Mouse (Mus musculus): ENCODE data around the gene Katna1. TPM values are rescaled to one million over a fixed set of nuclear protein-coding genes. Genes with fewer than 3 reads are reported as not detected.

Katna1 gene
- total and polyA plus RNA-seq, 3 experiments, result 43.3 to 222 (median 46.0) TPM

GRCm38 (mm10) chr10:7731582-7731981, 5.8 kb downstream of the Katna1 start:
- Histone ChIP-seq H3K27ac (ENCODE audit: control insufficient read depth, low read depth, low read length) (no peak overlapping the region), H3K36me3 (ENCODE audit: control insufficient read depth in 1 of 2, insufficient read depth in 2 of 2, low read length in 2 of 2) (peaks cover 0 to 17% of the 10 kb centered on the region in 2 experiments; a peak in 2 of 4 replicates), H3K4me1 (ENCODE audit: control insufficient read depth in 1 of 2, insufficient read depth in 2 of 2, low read length in 2 of 2) (peaks cover 6 to 9% of the 10 kb centered on the region in 2 experiments; a peak in 3 of 4 replicates), H3K27me3 (ENCODE audit: control insufficient read depth in 1 of 2, insufficient read depth in 2 of 2, low read length in 2 of 2) (no peaks in the 10 kb centered on the region), H3K4me3 (ENCODE audit: control insufficient read depth in 1 of 2, insufficient read depth in 1 of 2, low read depth in 2 of 2, low read length in 2 of 2) (no peak overlapping the region), H3K79me2 (ENCODE audit: control insufficient read depth, insufficient read depth, low read length, poor library complexity) (peaks cover 59% of the 10 kb centered on the region), H3K9me3 (replicated peaks; ENCODE audit: insufficient read depth, low read length) (no peaks in the 10 kb centered on the region), H3K9ac (ENCODE audit: control insufficient read depth, low read depth, low read length, poor library complexity, severe bottlenecking) (no peak overlapping the region)
- DNase-seq (ENCODE audit: low read depth, low spot score), result no peak
- TF ChIP-seq SIN3A (IDR thresholded peaks at IDR 0.05; ENCODE audit: low read length) (no peak), USF2 (IDR thresholded peaks at IDR 0.05; ENCODE audit: borderline replicate concordance in 1 of 2, insufficient read depth in 1 of 2, low read depth in 1 of 2, low read length in 2 of 2) (no peak), ZC3H11A (IDR thresholded peaks at IDR 0.05; ENCODE audit: low read depth, low read length) (no peak)

- no peak for DNase-seq (ENCODE audit: low read depth, low spot score)
- Histone ChIP-seq H3K27ac (ENCODE audit: control insufficient read depth, low read depth, low read length) (no peak overlapping the region), H3K4me3 (ENCODE audit: control insufficient read depth in 1 of 2, insufficient read depth in 1 of 2, low read depth in 2 of 2, low read length in 2 of 2) (no peak overlapping the region)
These were observed 11.3 kb downstream of the Katna1 start for GRCm38 (mm10) chr10:7737122-7737521.

DNA sequence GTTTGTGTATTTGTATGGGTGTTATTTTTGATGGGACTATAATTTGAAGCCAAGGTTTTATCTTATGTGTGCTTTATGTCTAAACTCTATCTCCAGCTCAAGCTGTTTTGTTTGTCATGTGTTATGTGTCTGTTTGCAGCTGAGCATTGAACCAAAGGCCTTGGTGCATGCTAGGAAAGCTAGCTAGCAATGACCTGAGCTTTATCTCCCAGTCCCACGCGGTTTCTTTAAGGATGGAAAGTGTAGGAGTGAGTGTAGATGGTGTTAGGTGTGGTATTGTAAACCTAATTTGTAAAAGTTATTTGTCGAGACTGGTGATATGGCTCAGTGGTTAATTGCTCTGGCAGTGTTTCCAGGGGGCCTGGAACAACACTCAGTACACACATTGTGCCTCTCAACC, 12.1 kb downstream of the Katna1 start:
- H3K27me3 ChIP-seq (ENCODE audit: control insufficient read depth in 1 of 2, insufficient read depth in 2 of 2, low read length in 2 of 2), result no peaks in the 10 kb centered on the region
- no peak for TF ChIP-seq RAD21 (IDR thresholded peaks at IDR 0.05; ENCODE audit: low read depth, low read length)
- TF ChIP-seq USF2 (IDR thresholded peaks at IDR 0.05; ENCODE audit: borderline replicate concordance in 1 of 2, insufficient read depth in 1 of 2, low read depth in 1 of 2, low read length in 2 of 2), result no peak
- TF ChIP-seq SIN3A (IDR thresholded peaks at IDR 0.05; ENCODE audit: low read length), result no peak
- no peak for TF ChIP-seq MYC (IDR thresholded peaks at IDR 0.05; ENCODE audit: low read depth, low read length)
- no peak for TF ChIP-seq E2F4 (IDR thresholded peaks at IDR 0.05; ENCODE audit: borderline replicate concordance, low read depth, low read length)
- TF ChIP-seq TCF12 (IDR thresholded peaks at IDR 0.05; ENCODE audit: low read depth, low read length), result no peak
- TF ChIP-seq POLR2AphosphoS5 (IDR thresholded peaks at IDR 0.05; ENCODE audit: borderline replicate concordance, low read depth, low read length), result no peak
- no peak for TF ChIP-seq ZMIZ1 (IDR thresholded peaks at IDR 0.05; ENCODE audit: low read depth, low read length)
- TF ChIP-seq CTCF (IDR thresholded peaks at IDR 0.05 in 2 of 3, conservative IDR thresholded peaks at IDR 0.05 in 1 of 3; ENCODE audit: control insufficient read depth in 1 of 3, insufficient read depth in 1 of 3, low read depth in 2 of 3, low read length in 3 of 3, poor library complexity in 1 of 3, severe bottlenecking in 1 of 3), result no peak
- no peak for TF ChIP-seq CHD2 (IDR thresholded peaks at IDR 0.05; ENCODE audit: low read length)
- no peak for TF ChIP-seq UBTF (IDR thresholded peaks at IDR 0.05; ENCODE audit: borderline replicate concordance, insufficient read depth, low read depth, low read length)
- no peak for TF ChIP-seq NELFE (IDR thresholded peaks at IDR 0.05; ENCODE audit: low read depth, low read length)
- no peak for TF ChIP-seq EP300 (IDR thresholded peaks at IDR 0.05; ENCODE audit: low read depth in 1 of 2, low read length in 2 of 2)
- no peak for TF ChIP-seq ETS1 (IDR thresholded peaks at IDR 0.05; ENCODE audit: low read depth, low read length)
- no peak for TF ChIP-seq KAT2A (conservative IDR thresholded peaks at IDR 0.05; ENCODE audit: low read depth, low read length)
- TF ChIP-seq ZKSCAN1 (IDR thresholded peaks at IDR 0.05; ENCODE audit: low read depth, low read length), result no peak
- TF ChIP-seq RCOR1 (IDR thresholded peaks at IDR 0.05; ENCODE audit: low read depth, low read length), result no peak
- TF ChIP-seq BHLHE40 (IDR thresholded peaks at IDR 0.05; ENCODE audit: borderline replicate concordance, low read depth, low read length), result no peak
- TF ChIP-seq USF1 (IDR thresholded peaks at IDR 0.05; ENCODE audit: low read depth, low read length), result no peak
- no peak for TF ChIP-seq POLR2AphosphoS2 (IDR thresholded peaks at IDR 0.05; ENCODE audit: low read length)
- H3K79me2 ChIP-seq (ENCODE audit: control insufficient read depth, insufficient read depth, low read length, poor library complexity), result peaks cover 27% of the 10 kb centered on the region
- H3K4me3 ChIP-seq (ENCODE audit: control insufficient read depth in 1 of 2, insufficient read depth in 1 of 2, low read depth in 2 of 2, low read length in 2 of 2), result no peak overlapping the region
- no peaks in the 10 kb centered on the region for H3K9me3 ChIP-seq (replicated peaks; ENCODE audit: insufficient read depth, low read length)
- no peak for DNase-seq (ENCODE audit: low read depth, low spot score)
- H3K36me3 ChIP-seq (ENCODE audit: control insufficient read depth in 1 of 2, insufficient read depth in 2 of 2, low read length in 2 of 2), result peaks cover 0 to 3% of the 10 kb centered on the region in 2 experiments; a peak in 2 of 4 replicates
- H3K27ac ChIP-seq (ENCODE audit: control insufficient read depth, low read depth, low read length), result no peak overlapping the region
- H3K9ac ChIP-seq (ENCODE audit: control insufficient read depth, low read depth, low read length, poor library complexity, severe bottlenecking), result no peak overlapping the region
- H3K4me1 ChIP-seq (ENCODE audit: control insufficient read depth in 1 of 2, insufficient read depth in 2 of 2, low read length in 2 of 2), result no peaks in the 10 kb centered on the region; a peak in 1 of 4 replicates

More at GRCm38 (mm10) chr10:7737122-7737521, 11.3 kb downstream of the Katna1 start:
- Histone ChIP-seq H3K79me2 (ENCODE audit: control insufficient read depth, insufficient read depth, low read length, poor library complexity) (peaks cover 29% of the 10 kb centered on the region), H3K4me1 (ENCODE audit: control insufficient read depth in 1 of 2, insufficient read depth in 2 of 2, low read length in 2 of 2) (no peaks in the 10 kb centered on the region; a peak in 1 of 4 replicates), H3K9ac (ENCODE audit: control insufficient read depth, low read depth, low read length, poor library complexity, severe bottlenecking) (no peak overlapping the region), H3K36me3 (ENCODE audit: control insufficient read depth in 1 of 2, insufficient read depth in 2 of 2, low read length in 2 of 2) (peaks cover 0 to 3% of the 10 kb centered on the region in 2 experiments; a peak in 2 of 4 replicates), H3K9me3 (replicated peaks; ENCODE audit: insufficient read depth, low read length) (no peaks in the 10 kb centered on the region), H3K27me3 (ENCODE audit: control insufficient read depth in 1 of 2, insufficient read depth in 2 of 2, low read length in 2 of 2) (no peaks in the 10 kb centered on the region)
- TF ChIP-seq HCFC1 (IDR thresholded peaks at IDR 0.05; ENCODE audit: low read depth, low read length) (no peak), BHLHE40 (IDR thresholded peaks at IDR 0.05; ENCODE audit: borderline replicate concordance, low read depth, low read length) (no peak), MAFK (IDR thresholded peaks at IDR 0.05; ENCODE audit: borderline replicate concordance, low read depth, low read length) (no peak), E2F4 (IDR thresholded peaks at IDR 0.05; ENCODE audit: borderline replicate concordance, low read depth, low read length) (no peak), ZC3H11A (IDR thresholded peaks at IDR 0.05; ENCODE audit: low read depth, low read length) (no peak), ZKSCAN1 (IDR thresholded peaks at IDR 0.05; ENCODE audit: low read depth, low read length) (no peak), MAZ (IDR thresholded peaks at IDR 0.05; ENCODE audit: low read depth, low read length) (no peak), MAX (IDR thresholded peaks at IDR 0.05; ENCODE audit: low read length) (no peak), NELFE (IDR thresholded peaks at IDR 0.05; ENCODE audit: low read depth, low read length) (no peak), ZNF384 (IDR thresholded peaks at IDR 0.05; ENCODE audit: low read depth, low read length) (no peak), MYC (IDR thresholded peaks at IDR 0.05; ENCODE audit: low read depth, low read length) (no peak), CHD1 (IDR thresholded peaks at IDR 0.05; ENCODE audit: low read depth, low read length) (no peak)

All from MEL (cell line).